Mouse (Mus musculus): ENCODE measurements around the gene Oxa1l. TPM values are rescaled to one million over a fixed set of nuclear protein-coding genes. Genes with fewer than 3 reads are reported as not detected.

The Oxa1l gene
- total RNA-seq (2014; fragmentation: Nextera tagmentation) (72.2 and 76.0 TPM in 2 replicates), total RNA-seq (2017) (34.2 and 35.9 TPM in 2 replicates), polyA plus RNA-seq (2012) (134 and 196 TPM in 2 replicates)

- DNase-seq (ENCODE audit: low spot score) (peak; percentile 78), ATAC-seq (ENCODE audit: extremely low read depth, insufficient number of reproducible peaks, low FRiP score, poor library complexity, severe bottlenecking) (peak; percentile 78)
- no peaks in the 10 kb centered on the region; the same call in 1 of the 2 replicates for H3K27me3 ChIP-seq (ENCODE audit: insufficient read depth, low read length)
- TF ChIP-seq POLR2AphosphoS5 (IDR thresholded peaks at IDR 0.05; ENCODE audit: insufficient replicate concordance, low read depth, low read length) (no peak), TAL1 (conservative IDR thresholded peaks at IDR 0.05; ENCODE audit: low read depth, low read length) (no peak), GATA1 (IDR thresholded peaks at IDR 0.05; ENCODE audit: borderline replicate concordance, low read length) (no peak), CTCF (IDR thresholded peaks at IDR 0.05; ENCODE audit: low read depth, low read length) (no peak), GATA2 (IDR thresholded peaks at IDR 0.05; ENCODE audit: borderline replicate concordance, low read depth, low read length) (no peak)
- H3K4me1 ChIP-seq (ENCODE audit: insufficient read depth, low read depth, low read length), result peaks cover 11% of the 10 kb centered on the region
- 0 out of 2 replicates have a peak, but pooled peaks cover 2% of the 10 kb centered on the region for H3K9me3 ChIP-seq (replicated peaks)
- H3K36me3 ChIP-seq (replicated peaks), result peaks cover 31% of the 10 kb centered on the region
- peak within 1 kb of the TSS; percentile 99 for H3K4me3 ChIP-seq (ENCODE audit: low read depth, low read length)
These were observed at the start of gene Oxa1l for GRCm38 (mm10) chr14:54360577-54361340. TSS of gene Oxa1l (plus strand) at chr14:54360834.

GRCm38 (mm10) chr14:54311763-54312162 lies 48.9 kb upstream of the Oxa1l start:
- H3K4me3 ChIP-seq (ENCODE audit: low read depth, low read length), result no peak overlapping the region
- DNase-seq (ENCODE audit: low spot score) (no peak), ATAC-seq (ENCODE audit: extremely low read depth, insufficient number of reproducible peaks, low FRiP score, poor library complexity, severe bottlenecking) (no peak)
- H3K4me1 ChIP-seq (ENCODE audit: insufficient read depth, low read depth, low read length), result no peaks in the 10 kb centered on the region
- H3K27me3 ChIP-seq (ENCODE audit: insufficient read depth, low read length), result peaks cover 13% of the 10 kb centered on the region
- no peak for TF ChIP-seq CTCF (IDR thresholded peaks at IDR 0.05; ENCODE audit: low read depth, low read length)
- TF ChIP-seq POLR2AphosphoS5 (IDR thresholded peaks at IDR 0.05; ENCODE audit: insufficient replicate concordance, low read depth, low read length), result no peak
- TF ChIP-seq TAL1 (conservative IDR thresholded peaks at IDR 0.05; ENCODE audit: low read depth, low read length), result no peak
- TF ChIP-seq GATA2 (IDR thresholded peaks at IDR 0.05; ENCODE audit: borderline replicate concordance, low read depth, low read length), result no peak
- no peaks in the 10 kb centered on the region for H3K36me3 ChIP-seq (replicated peaks)
- H3K9me3 ChIP-seq (replicated peaks), result no peaks in the 10 kb centered on the region

- no peaks in the 10 kb centered on the region for H3K9me3 ChIP-seq (replicated peaks)
- peaks cover 21% of the 10 kb centered on the region for H3K27me3 ChIP-seq (ENCODE audit: insufficient read depth, low read length)
- no peaks in the 10 kb centered on the region for H3K36me3 ChIP-seq (replicated peaks)
- DNase-seq (ENCODE audit: low spot score), result no peak
- H3K4me3 ChIP-seq (ENCODE audit: low read depth, low read length), result peak overlapping the region; percentile 41; the same call in 1 of the 2 replicates
- TF ChIP-seq GATA1 (IDR thresholded peaks at IDR 0.05; ENCODE audit: borderline replicate concordance, low read length) (no peak), GATA2 (IDR thresholded peaks at IDR 0.05; ENCODE audit: borderline replicate concordance, low read depth, low read length) (no peak), POLR2AphosphoS5 (IDR thresholded peaks at IDR 0.05; ENCODE audit: insufficient replicate concordance, low read depth, low read length) (no peak), TAL1 (conservative IDR thresholded peaks at IDR 0.05; ENCODE audit: low read depth, low read length) (no peak), CTCF (IDR thresholded peaks at IDR 0.05; ENCODE audit: low read depth, low read length) (no peak)
- ATAC-seq (ENCODE audit: extremely low read depth, insufficient number of reproducible peaks, low FRiP score, poor library complexity, severe bottlenecking), result peak; percentile 74
- H3K4me1 ChIP-seq (ENCODE audit: insufficient read depth, low read depth, low read length), result peaks cover 7% of the 10 kb centered on the region
These were observed 38.9 kb upstream of the Oxa1l start for GRCm38 (mm10) chr14:54321556-54322376.

- Histone ChIP-seq H3K36me3 (replicated peaks) (no peaks in the 10 kb centered on the region), H3K4me1 (ENCODE audit: insufficient read depth, low read depth, low read length) (peaks cover 7% of the 10 kb centered on the region), H3K27me3 (ENCODE audit: insufficient read depth, low read length) (peaks cover 21% of the 10 kb centered on the region), H3K4me3 (ENCODE audit: low read depth, low read length) (no peak overlapping the region), H3K9me3 (replicated peaks) (no peaks in the 10 kb centered on the region)
- no peak for DNase-seq (ENCODE audit: low spot score)
- TF ChIP-seq TAL1 (conservative IDR thresholded peaks at IDR 0.05; ENCODE audit: low read depth, low read length) (no peak), GATA1 (IDR thresholded peaks at IDR 0.05; ENCODE audit: borderline replicate concordance, low read length) (no peak), POLR2AphosphoS5 (IDR thresholded peaks at IDR 0.05; ENCODE audit: insufficient replicate concordance, low read depth, low read length) (no peak), CTCF (IDR thresholded peaks at IDR 0.05; ENCODE audit: low read depth, low read length) (no peak), GATA2 (IDR thresholded peaks at IDR 0.05; ENCODE audit: borderline replicate concordance, low read depth, low read length) (no peak)
- no peak for ATAC-seq (ENCODE audit: extremely low read depth, insufficient number of reproducible peaks, low FRiP score, poor library complexity, severe bottlenecking)
These were observed 36.1 kb upstream of the Oxa1l start for GRCm38 (mm10) chr14:54324486-54324885.

- no peak for TF ChIP-seq TAL1 (conservative IDR thresholded peaks at IDR 0.05; ENCODE audit: low read depth, low read length)
- no peak for TF ChIP-seq GATA2 (IDR thresholded peaks at IDR 0.05; ENCODE audit: borderline replicate concordance, low read depth, low read length)
- TF ChIP-seq CTCF (IDR thresholded peaks at IDR 0.05; ENCODE audit: low read depth, low read length), result no peak
- TF ChIP-seq POLR2AphosphoS5 (IDR thresholded peaks at IDR 0.05; ENCODE audit: insufficient replicate concordance, low read depth, low read length), result no peak
- TF ChIP-seq GATA1 (IDR thresholded peaks at IDR 0.05; ENCODE audit: borderline replicate concordance, low read length), result no peak
- peaks cover 32% of the 10 kb centered on the region for H3K27me3 ChIP-seq (ENCODE audit: insufficient read depth, low read length)
- DNase-seq (ENCODE audit: low spot score) (no peak), ATAC-seq (ENCODE audit: extremely low read depth, insufficient number of reproducible peaks, low FRiP score, poor library complexity, severe bottlenecking) (no peak)
- H3K4me1 ChIP-seq (ENCODE audit: insufficient read depth, low read depth, low read length), result peaks cover 2% of the 10 kb centered on the region; the same call in 1 of the 2 replicates
- no peaks in the 10 kb centered on the region for H3K36me3 ChIP-seq (replicated peaks)
- no peaks in the 10 kb centered on the region for H3K9me3 ChIP-seq (replicated peaks)
- H3K4me3 ChIP-seq (ENCODE audit: low read depth, low read length), result no peak overlapping the region
These were observed 32.1 kb upstream of the Oxa1l start for GRCm38 (mm10) chr14:54328548-54328947.

- H3K4me3 ChIP-seq (ENCODE audit: low read depth, low read length), result no peak overlapping the region
- no peaks in the 10 kb centered on the region for H3K9me3 ChIP-seq (replicated peaks)
- H3K36me3 ChIP-seq (replicated peaks), result no peaks in the 10 kb centered on the region
- no peak for ATAC-seq (ENCODE audit: extremely low read depth, insufficient number of reproducible peaks, low FRiP score, poor library complexity, severe bottlenecking)
- H3K27me3 ChIP-seq (ENCODE audit: insufficient read depth, low read length), result peaks cover 37% of the 10 kb centered on the region
- DNase-seq (ENCODE audit: low spot score), result no peak
- TF ChIP-seq CTCF (IDR thresholded peaks at IDR 0.05; ENCODE audit: low read depth, low read length) (no peak), TAL1 (conservative IDR thresholded peaks at IDR 0.05; ENCODE audit: low read depth, low read length) (no peak), GATA1 (IDR thresholded peaks at IDR 0.05; ENCODE audit: borderline replicate concordance, low read length) (no peak), POLR2AphosphoS5 (IDR thresholded peaks at IDR 0.05; ENCODE audit: insufficient replicate concordance, low read depth, low read length) (no peak), GATA2 (IDR thresholded peaks at IDR 0.05; ENCODE audit: borderline replicate concordance, low read depth, low read length) (no peak)
- H3K4me1 ChIP-seq (ENCODE audit: insufficient read depth, low read depth, low read length), result peaks cover 2% of the 10 kb centered on the region; the same call in 1 of the 2 replicates
These were observed 31.4 kb upstream of the Oxa1l start for GRCm38 (mm10) chr14:54329201-54329600.
